Mouse (Mus musculus) small intestine, adult 2 months (tissue): ENCODE measurements around the gene Taok3.

Experiments used
- CTCF ChIP-seq: fragments of 200-500 bp; IDR thresholded peaks from 2 replicates; pipeline ENCODE4 v1.5.1; 2012; ENCODE audit warnings: low read depth, mild to moderate bottlenecking, control low read depth, inconsistent platforms, low read length, moderate library complexity, mixed read lengths; ENCODE audit not compliant: insufficient replicate concordance, insufficient read length; ENCODE audit errors: extremely low read depth
- POLR2A ChIP-seq: fragments of 200-500 bp; IDR thresholded peaks from 2 replicates; pipeline ENCODE4 v1.6.1; 2012; ENCODE audit warnings: low read depth, mild to moderate bottlenecking, control low read depth, inconsistent platforms, low read length, moderate library complexity

DNA sequence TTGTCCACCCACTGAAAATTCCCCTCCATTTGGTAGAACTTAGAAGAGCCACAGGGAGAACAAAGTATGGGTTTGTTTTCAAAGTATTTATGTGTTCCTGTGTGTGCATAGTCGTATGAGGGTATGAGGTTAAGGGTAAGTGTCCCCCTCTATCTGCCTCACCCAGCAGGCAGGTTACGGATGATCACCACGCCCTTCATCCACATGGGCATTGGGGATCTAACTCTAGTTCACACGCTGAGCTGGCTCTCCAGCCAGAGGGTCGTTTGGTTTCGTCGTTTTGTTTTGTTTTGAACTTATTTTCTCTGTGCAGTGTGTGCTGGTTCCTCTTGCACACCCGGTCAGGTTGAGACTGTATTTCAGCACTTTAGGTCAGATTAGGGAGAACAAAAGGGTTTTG, 17.7 kb downstream of the Taok3 start:
- TF ChIP-seq CTCF: no peak
- TF ChIP-seq POLR2A: no peak
